Mouse (Mus musculus) lung, postnatal 14 days (tissue): ENCODE measurements around the gene Fdxacb1.

Experiments
- DNase-seq: peaks from one replicate; pipeline ENCODE4 v3.0.0; 2021

Fdxacb1 gene

GRCm38 (mm10) chr9:50751323-50751722 is 16.7 kb upstream of the Fdxacb1 start, which contains the start of gene Cryab:
Gene Cryab, plus strand, starts transcription at chr9:50751325.
- no peak for DNase-seq

GRCm38 (mm10) chr9:50752054-50752602 is 15.9 kb upstream of the Fdxacb1 start, which contains the start of gene Hspb2:
Gene Hspb2, minus strand, starts transcription at chr9:50752354.
- peak; percentile 41 for DNase-seq

GRCm38 (mm10) chr9:50752784-50753615 is 15.0 kb upstream of the Fdxacb1 start:
- peak; percentile 86 for DNase-seq

GRCm38 (mm10) chr9:50753947-50754346 is 14.1 kb upstream of the Fdxacb1 start:
- DNase-seq, result no peak

- DNase-seq, result no peak
These were observed 11.3 kb upstream of the Fdxacb1 start for GRCm38 (mm10) chr9:50756711-50757110.

- no peak for DNase-seq
These were observed 6.4 kb upstream of the Fdxacb1 start for GRCm38 (mm10) chr9:50761520-50762243.

GRCm38 (mm10) chr9:50763331-50763730 is 4.7 kb upstream of the Fdxacb1 start:
- DNase-seq, result no peak

GRCm38 (mm10) chr9:50767531-50768106 is 417 bp upstream of the Fdxacb1 start:
- DNase-seq, result no peak

GRCm38 (mm10) chr9:50770011-50770410 is 2.0 kb downstream of the Fdxacb1 start:
- no peak for DNase-seq

- DNase-seq, result no peak
These were observed 6.0 kb downstream of the Fdxacb1 start for GRCm38 (mm10) chr9:50774026-50774462.

- DNase-seq, result peak; percentile 90
These were observed 7.1 kb downstream of the Fdxacb1 start, which contains the start of the genes Alg9 and 1110032A03Rik for GRCm38 (mm10) chr9:50774991-50775612. Gene Alg9, plus strand, starts transcription at chr9:50775019. Gene 1110032A03Rik, minus strand, starts transcription at chr9:50775520.

GRCm38 (mm10) chr9:50775662-50776126 is 7.7 kb downstream of the Fdxacb1 start:
- DNase-seq, result no peak

GRCm38 (mm10) chr9:50776162-50776760 is 8.2 kb downstream of the Fdxacb1 start:
- no peak for DNase-seq

- DNase-seq, result peak; percentile 43
These were observed 14.1 kb downstream of the Fdxacb1 start for GRCm38 (mm10) chr9:50782155-50782554.

- no peak for DNase-seq
These were observed 27.2 kb downstream of the Fdxacb1 start for GRCm38 (mm10) chr9:50795266-50795665.

GRCm38 (mm10) chr9:50796776-50797175 is 28.7 kb downstream of the Fdxacb1 start:
- DNase-seq, result no peak

- DNase-seq, result no peak
These were observed 29.6 kb downstream of the Fdxacb1 start for GRCm38 (mm10) chr9:50797641-50798040.

GRCm38 (mm10) chr9:50798368-50798767 is 30.3 kb downstream of the Fdxacb1 start:
- peak; percentile 54 for DNase-seq

- DNase-seq, result peak; percentile 75
These were observed 32.9 kb downstream of the Fdxacb1 start for GRCm38 (mm10) chr9:50800985-50801384.

- no peak for DNase-seq
These were observed 35.1 kb downstream of the Fdxacb1 start for GRCm38 (mm10) chr9:50803055-50803671.

- peak; percentile 17 for DNase-seq
These were observed 40.4 kb downstream of the Fdxacb1 start for GRCm38 (mm10) chr9:50808471-50808870.
